Mouse (Mus musculus): ENCODE data around the gene Myh9. TPM values are rescaled to one million over a fixed set of nuclear protein-coding genes. Genes with fewer than 3 reads are reported as not detected.
"Not testable (repeated sequence)": the region's sequence is repeated elsewhere in the genome, so short reads cannot be mapped to it uniquely, and the experiment has no call there.

Gene Myh9
- polyA plus RNA-seq, 1 experiment from 2014 or later, result 14.6 TPM

- H3K4me3 ChIP-seq (replicated peaks; ENCODE audit: low read length), result no peak overlapping the region
- WGBS, result 83% methylated on average over 2 of the region's 2 CpGs
- no peaks in the 10 kb centered on the region for H3K9me3 ChIP-seq (ENCODE audit: control insufficient read depth, low read length)
- no peak overlapping the region for H3K27ac ChIP-seq
- H3K4me1 ChIP-seq (replicated peaks; ENCODE audit: control insufficient read depth, insufficient read depth, low read length), result no peaks in the 10 kb centered on the region
- H3K36me3 ChIP-seq (replicated peaks; ENCODE audit: control insufficient read depth, insufficient read depth), result no peaks in the 10 kb centered on the region
- no peak overlapping the region for H3K4me2 ChIP-seq (replicated peaks)
- ATAC-seq (ENCODE audit: low FRiP score) (no peak), DNase-seq (ENCODE audit: low spot score) (no peak)
- no peaks in the 10 kb centered on the region for H3K27me3 ChIP-seq (ENCODE audit: control insufficient read depth, insufficient read depth, low read length)
- no peak overlapping the region for H3K9ac ChIP-seq
Measured at GRCm38 (mm10) chr15:77873564-77873963, 31.6 kb upstream of the Myh9 start.

- no peak overlapping the region for H3K4me2 ChIP-seq (replicated peaks)
- WGBS, result 89% methylated on average over 3 of the region's 3 CpGs
- DNase-seq (ENCODE audit: low spot score) (no peak), ATAC-seq (ENCODE audit: low FRiP score) (no peak)
- H3K4me1 ChIP-seq (replicated peaks; ENCODE audit: control insufficient read depth, insufficient read depth, low read length), result no peaks in the 10 kb centered on the region
- H3K4me3 ChIP-seq (replicated peaks; ENCODE audit: low read length), result no peak overlapping the region
- H3K27me3 ChIP-seq (ENCODE audit: control insufficient read depth, insufficient read depth, low read length), result no peaks in the 10 kb centered on the region
- H3K9ac ChIP-seq, result no peak overlapping the region
- H3K9me3 ChIP-seq (ENCODE audit: control insufficient read depth, low read length), result no peaks in the 10 kb centered on the region
- H3K27ac ChIP-seq, result no peak overlapping the region
- H3K36me3 ChIP-seq (replicated peaks; ENCODE audit: control insufficient read depth, insufficient read depth), result no peaks in the 10 kb centered on the region
Measured at GRCm38 (mm10) chr15:77872996-77873395, 31.0 kb upstream of the Myh9 start.

DNA sequence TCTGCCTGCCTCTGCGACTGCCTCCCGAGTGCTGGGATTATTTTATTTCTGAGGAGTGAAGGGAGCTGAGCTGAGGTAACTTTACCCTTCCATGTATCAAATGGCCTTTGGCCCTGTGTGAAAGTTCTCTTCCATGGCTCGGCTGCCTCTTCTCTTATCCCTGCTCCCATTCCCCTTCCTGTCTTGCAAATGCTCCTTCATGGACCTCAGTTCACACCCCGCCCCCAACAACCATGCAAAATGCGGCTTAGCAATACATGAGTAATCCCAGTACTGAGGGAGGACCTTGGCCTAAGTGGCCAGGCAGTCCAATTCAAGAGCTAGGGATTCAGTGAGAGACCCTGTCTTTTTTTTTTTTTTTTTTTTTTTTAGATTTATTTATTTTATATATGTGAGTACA lies 26.4 kb upstream of the Myh9 start:
- ATAC-seq (ENCODE audit: low FRiP score) (no peak), DNase-seq (ENCODE audit: low spot score) (no peak)
- no peak overlapping the region for H3K4me3 ChIP-seq (replicated peaks; ENCODE audit: low read length)
- H3K9ac ChIP-seq, result no peak overlapping the region
- no peaks in the 10 kb centered on the region for H3K27me3 ChIP-seq (ENCODE audit: control insufficient read depth, insufficient read depth, low read length)
- no peaks in the 10 kb centered on the region for H3K9me3 ChIP-seq (ENCODE audit: control insufficient read depth, low read length)
- H3K36me3 ChIP-seq (replicated peaks; ENCODE audit: control insufficient read depth, insufficient read depth), result no peaks in the 10 kb centered on the region
- H3K4me2 ChIP-seq (replicated peaks), result no peak overlapping the region
- 92% methylated on average over 5 of the region's 5 CpGs for WGBS
- no peak overlapping the region for H3K27ac ChIP-seq
- no peaks in the 10 kb centered on the region for H3K4me1 ChIP-seq (replicated peaks; ENCODE audit: control insufficient read depth, insufficient read depth, low read length)

DNA sequence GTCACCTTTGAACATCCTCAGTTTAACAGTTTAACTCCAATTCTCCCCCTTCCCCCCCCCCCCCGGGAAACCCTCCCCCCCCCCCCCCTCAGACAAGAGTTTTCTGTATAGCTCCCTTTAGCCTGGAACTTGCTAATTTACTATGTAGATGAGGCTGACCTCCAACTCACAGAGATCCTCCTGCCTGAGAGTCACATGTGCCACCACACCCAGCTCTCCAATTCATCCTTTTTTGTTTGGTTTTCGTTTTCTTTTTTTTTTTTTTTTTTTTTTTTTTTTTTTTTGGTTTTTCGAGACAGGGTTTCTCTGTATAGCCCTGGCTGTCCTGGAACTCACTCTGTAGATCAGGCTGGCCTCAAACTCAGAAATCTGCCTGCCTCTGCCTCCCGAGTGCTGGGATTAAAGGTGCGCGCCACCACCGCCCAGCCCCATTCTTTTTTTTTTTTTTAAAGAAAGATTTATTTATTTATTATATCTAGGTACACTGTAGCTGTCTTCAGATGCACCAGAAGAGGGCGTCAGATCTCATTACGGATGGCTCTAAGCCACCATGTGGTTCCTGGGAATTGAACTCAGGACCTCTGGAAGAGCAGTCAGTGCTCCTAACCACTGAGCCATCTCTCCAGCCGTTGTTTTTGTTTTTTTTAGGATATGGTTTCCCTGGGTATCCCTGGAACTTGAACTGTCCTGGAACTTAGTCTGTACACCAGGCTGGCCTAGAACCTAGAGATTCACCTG lies 25.4 kb upstream of the Myh9 start:
- H3K9ac ChIP-seq; H3K4me2 ChIP-seq (replicated peaks); H3K4me3 ChIP-seq (replicated peaks; ENCODE audit: low read length); DNase-seq (ENCODE audit: low spot score); H3K27ac ChIP-seq; H3K36me3 ChIP-seq (replicated peaks; ENCODE audit: control insufficient read depth, insufficient read depth); H3K9me3 ChIP-seq (ENCODE audit: control insufficient read depth, low read length); H3K27me3 ChIP-seq (ENCODE audit: control insufficient read depth, insufficient read depth, low read length); H3K4me1 ChIP-seq (replicated peaks; ENCODE audit: control insufficient read depth, insufficient read depth, low read length); ATAC-seq (ENCODE audit: low FRiP score): not testable (repeated sequence)
- 91% methylated on average over 8 of the region's 10 CpGs for WGBS

GRCm38 (mm10) chr15:77866583-77867220 lies 24.7 kb upstream of the Myh9 start:
- DNase-seq (ENCODE audit: low spot score), result no peak
- Histone ChIP-seq H3K9ac (no peak overlapping the region), H3K9me3 (ENCODE audit: control insufficient read depth, low read length) (no peaks in the 10 kb centered on the region), H3K27me3 (ENCODE audit: control insufficient read depth, insufficient read depth, low read length) (no peaks in the 10 kb centered on the region), H3K4me2 (replicated peaks) (no peak overlapping the region), H3K27ac (no peak overlapping the region), H3K4me1 (replicated peaks; ENCODE audit: control insufficient read depth, insufficient read depth, low read length) (no peaks in the 10 kb centered on the region), H3K4me3 (replicated peaks; ENCODE audit: low read length) (no peak overlapping the region), H3K36me3 (replicated peaks; ENCODE audit: control insufficient read depth, insufficient read depth) (no peaks in the 10 kb centered on the region)
- 38% methylated on average over 11 of the region's 11 CpGs for WGBS
- ATAC-seq (ENCODE audit: low FRiP score), result no peak

GRCm38 (mm10) chr15:77864063-77864758 lies 22.2 kb upstream of the Myh9 start:
- ATAC-seq (ENCODE audit: low FRiP score) (no peak), DNase-seq (ENCODE audit: low spot score) (no peak)
- WGBS, result 88% methylated on average over 9 of the region's 9 CpGs

GRCm38 (mm10) chr15:77862991-77863972 lies 21.3 kb upstream of the Myh9 start:
- Histone ChIP-seq H3K4me1 (replicated peaks; ENCODE audit: control insufficient read depth, insufficient read depth, low read length) (0 out of 2 replicates have a peak, but pooled peaks cover under 1% of the 10 kb centered on the region), H3K9ac (no peak overlapping the region), H3K4me2 (replicated peaks) (no peak overlapping the region), H3K36me3 (replicated peaks; ENCODE audit: control insufficient read depth, insufficient read depth) (no peaks in the 10 kb centered on the region), H3K27ac (no peak overlapping the region), H3K4me3 (replicated peaks; ENCODE audit: low read length) (no peak overlapping the region), H3K9me3 (ENCODE audit: control insufficient read depth, low read length) (no peaks in the 10 kb centered on the region), H3K27me3 (ENCODE audit: control insufficient read depth, insufficient read depth, low read length) (no peaks in the 10 kb centered on the region)
- WGBS, result 88% methylated on average over 22 of the region's 22 CpGs
- DNase-seq (ENCODE audit: low spot score) (no peak), ATAC-seq (ENCODE audit: low FRiP score) (no peak)

More at GRCm38 (mm10) chr15:77864063-77864758, 22.2 kb upstream of the Myh9 start:
- Histone ChIP-seq H3K36me3 (replicated peaks; ENCODE audit: control insufficient read depth, insufficient read depth) (no peaks in the 10 kb centered on the region), H3K4me3 (replicated peaks; ENCODE audit: low read length) (no peak overlapping the region), H3K9me3 (ENCODE audit: control insufficient read depth, low read length) (no peaks in the 10 kb centered on the region), H3K27ac (no peak overlapping the region), H3K4me2 (replicated peaks) (no peak overlapping the region), H3K4me1 (replicated peaks; ENCODE audit: control insufficient read depth, insufficient read depth, low read length) (no peaks in the 10 kb centered on the region), H3K27me3 (ENCODE audit: control insufficient read depth, insufficient read depth, low read length) (no peaks in the 10 kb centered on the region), H3K9ac (no peak overlapping the region)

DNA sequence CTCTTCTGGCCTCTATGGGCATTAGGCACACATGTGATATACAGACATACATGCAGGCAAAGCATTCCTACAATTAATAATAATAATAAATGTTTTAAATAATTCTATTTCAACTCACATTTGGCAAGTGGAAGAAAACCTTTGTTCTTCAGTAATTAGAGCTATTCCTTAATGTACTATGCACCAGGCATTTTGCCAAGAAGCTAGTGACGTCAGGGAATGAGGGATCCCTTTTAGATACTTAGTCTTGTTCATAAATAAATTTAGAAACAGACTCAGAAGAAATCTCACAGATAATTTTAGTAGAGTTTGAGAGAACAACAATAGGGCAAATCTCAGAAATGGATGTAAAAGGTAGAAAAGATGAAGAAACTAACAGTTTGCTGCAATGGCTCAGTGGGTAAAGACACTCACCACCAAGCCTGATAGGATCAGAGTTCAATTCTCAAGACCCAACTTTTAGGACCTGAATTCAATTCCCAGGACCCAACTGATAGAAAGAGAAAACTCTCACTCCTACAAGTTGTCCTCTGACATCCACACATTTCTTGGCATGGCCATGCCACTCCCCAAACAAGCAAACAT lies 18.2 kb upstream of the Myh9 start:
- WGBS, result 63% methylated on average over 1 of the region's 1 CpGs

More for the DNA sequence above, 18.2 kb upstream of the Myh9 start:
- H3K27ac ChIP-seq, result no peak overlapping the region
- H3K9me3 ChIP-seq (ENCODE audit: control insufficient read depth, low read length), result no peaks in the 10 kb centered on the region
- no peak overlapping the region for H3K4me2 ChIP-seq (replicated peaks)
- H3K4me1 ChIP-seq (replicated peaks; ENCODE audit: control insufficient read depth, insufficient read depth, low read length), result peaks cover 4% of the 10 kb centered on the region; the same call in 1 of the 2 replicates
- DNase-seq (ENCODE audit: low spot score), result no peak
- no peak overlapping the region for H3K4me3 ChIP-seq (replicated peaks; ENCODE audit: low read length)
- H3K36me3 ChIP-seq (replicated peaks; ENCODE audit: control insufficient read depth, insufficient read depth), result no peaks in the 10 kb centered on the region
- H3K27me3 ChIP-seq (ENCODE audit: control insufficient read depth, insufficient read depth, low read length), result no peaks in the 10 kb centered on the region
- ATAC-seq (ENCODE audit: low FRiP score), result no peak
- H3K9ac ChIP-seq, result no peak overlapping the region

Data from hindbrain, embryonic 14.5 days (tissue).